Mouse (Mus musculus) embryonic fibroblast, embryonic 13.5 days (primary cell): ENCODE results near the gene Dvl2.

ENCODE experiments used
- CTCF ChIP-seq: IDR thresholded peaks from 2 replicates; pipeline ENCODE4 v1.5.1; 2011; ENCODE audit warnings: mild to moderate bottlenecking, control low read depth, low read length, moderate library complexity, borderline replicate concordance; ENCODE audit not compliant: insufficient read depth
- POLR2A ChIP-seq: IDR thresholded peaks from 2 replicates; pipeline ENCODE4 v1.6.1; 2011; ENCODE audit warnings: low read depth, mild to moderate bottlenecking, control low read depth, low read length, moderate library complexity

- no peak for TF ChIP-seq POLR2A
- TF ChIP-seq CTCF, result no peak
Measured at GRCm38 (mm10) chr11:69992932-69993331, 7.5 kb upstream of the Dvl2 start.
